Mouse (Mus musculus): ENCODE measurements around the gene Kif26b.

DNA sequence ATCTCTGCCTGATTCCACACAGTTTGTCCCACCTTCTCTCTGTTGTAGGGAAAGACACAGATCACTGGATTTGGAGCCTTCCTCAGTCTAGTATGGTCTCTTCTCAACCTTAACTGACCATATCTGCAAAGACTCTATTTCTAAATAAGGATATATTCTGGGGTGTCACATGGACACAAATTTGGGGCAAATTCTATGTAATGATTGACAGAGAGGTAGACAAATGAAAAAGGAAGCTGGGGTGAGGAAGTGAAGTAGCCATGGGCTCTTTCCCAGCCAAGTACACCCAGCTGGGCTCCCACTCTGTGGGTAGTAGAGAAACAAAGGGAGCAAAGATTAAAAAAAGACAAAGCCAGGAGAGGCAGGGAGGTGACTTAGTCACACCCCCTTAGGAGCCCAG lies 158.0 kb downstream of the Kif26b start:
- TF ChIP-seq CTCF (IDR thresholded peaks at IDR 0.05), result no peak
- no peak for TF ChIP-seq POLR2A (IDR thresholded peaks at IDR 0.05; ENCODE audit: insufficient read depth, low read depth, low read length)
